Comparison of ENCODE assay signal across 8 mouse cellular contexts in the genomic region with DNA sequence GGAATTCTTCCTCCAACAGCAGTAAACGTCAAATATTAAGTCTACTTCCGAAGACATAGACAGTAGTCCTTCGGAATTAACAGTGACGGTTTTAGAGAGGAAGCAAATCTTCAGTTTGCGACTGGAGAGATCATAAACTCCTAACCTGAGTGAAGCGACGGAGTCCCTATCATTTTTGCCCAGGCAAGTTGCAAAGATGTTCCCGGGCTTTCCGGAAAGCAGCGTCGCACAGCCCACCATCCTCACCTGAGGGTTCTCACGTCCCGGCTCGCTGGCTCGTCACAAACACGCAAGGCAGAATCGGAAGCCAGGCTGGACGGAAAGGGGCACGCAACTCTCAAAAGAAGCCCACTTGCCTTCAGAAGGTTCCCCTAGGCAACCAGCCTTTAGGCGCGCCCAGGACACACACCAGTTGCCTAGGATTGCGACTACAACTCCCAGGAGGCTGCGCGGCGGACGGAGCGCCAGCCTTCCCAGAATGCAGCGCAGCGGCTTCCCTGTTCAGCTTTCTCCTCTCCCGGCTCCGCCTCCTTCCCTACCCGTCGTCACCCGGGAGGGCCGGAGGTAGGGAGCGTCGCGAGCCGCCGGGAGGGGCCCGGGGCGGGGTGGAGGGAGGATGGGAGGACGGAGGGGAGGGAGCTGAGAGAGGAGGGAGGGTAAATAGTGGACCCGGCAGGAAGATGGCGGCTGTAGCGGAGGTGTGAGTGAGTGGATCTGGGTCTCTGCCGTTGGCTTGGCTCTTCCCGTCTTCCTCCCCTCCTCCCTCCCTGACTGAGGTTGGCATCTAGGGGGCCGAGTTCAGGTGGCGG. TPM values are rescaled to one million over a fixed set of nuclear protein-coding genes. Genes with fewer than 3 reads are reported as not detected.
DNase-seq lines count a peak whose midpoint lies in the region; ATAC-seq and TF ChIP-seq lines count a peak whose summit lies in the region.

Gene Polk (minus strand): TSS at position 499 of the 809 bp plus-strand sequence.
Gene Col4a3bp (plus strand): TSS at position 538 of the 809 bp plus-strand sequence.

- H3K36me3 ChIP-seq in embryonic facial prominence, embryonic 13.5 days: no peaks in the 10 kb centered on the region
- no peaks in the 10 kb centered on the region for H3K36me3 ChIP-seq in kidney, adult 2 months (ENCODE audit: control insufficient read depth, insufficient read depth, low read length)
- H3K36me3 ChIP-seq in limb, embryonic 12.5 days: no peaks in the 10 kb centered on the region
- H3K36me3 ChIP-seq in midbrain, embryonic 15.5 days (replicated peaks): no peaks in the 10 kb centered on the region
- no peaks in the 10 kb centered on the region for H3K36me3 ChIP-seq in spleen, adult 2 months (ENCODE audit: control insufficient read depth, insufficient read depth, low read length)

- peak within 1 kb of the TSS; percentile 85 for H3K27ac ChIP-seq in embryonic facial prominence, embryonic 13.5 days
- peak within 1 kb of the TSS; percentile 89 for H3K27ac ChIP-seq in kidney, adult 2 months (ENCODE audit: insufficient read depth, low read depth, low read length)
- peak within 1 kb of the TSS; percentile 90 for H3K27ac ChIP-seq in limb, embryonic 12.5 days
- peak within 1 kb of the TSS; percentile 98 for H3K27ac ChIP-seq in midbrain, embryonic 15.5 days
- peak within 1 kb of the TSS; percentile 97 for H3K27ac ChIP-seq in spleen, adult 2 months (ENCODE audit: insufficient read depth, low read length)

- H3K9me3 ChIP-seq in embryonic facial prominence, embryonic 13.5 days: no peaks in the 10 kb centered on the region
- no peaks in the 10 kb centered on the region for H3K9me3 ChIP-seq in limb, embryonic 12.5 days
- H3K9me3 ChIP-seq in midbrain, embryonic 15.5 days: no peaks in the 10 kb centered on the region

- under 1% methylated on average over 41 of the region's 50 CpGs for WGBS in embryonic facial prominence, embryonic 13.5 days
- WGBS in kidney, adult 2 months: under 1% methylated on average over 50 of the region's 50 CpGs
- WGBS in limb, embryonic 12.5 days: under 1% methylated on average over 50 of the region's 50 CpGs
- under 1% methylated on average over 36 of the region's 50 CpGs for WGBS in midbrain, embryonic 15.5 days
- under 1% methylated on average over 49 of the region's 50 CpGs for WGBS in spleen, adult 2 months

- TF ChIP-seq CTCF in kidney, adult 2 months (conservative IDR thresholded peaks at IDR 0.05; ENCODE audit: insufficient read depth, insufficient read length, low read depth, low read length): no peak
- TF ChIP-seq CTCF in spleen, adult 2 months (IDR thresholded peaks at IDR 0.05; ENCODE audit: extremely low read depth, insufficient read depth, insufficient read length, insufficient replicate concordance): no peak

- peak within 1 kb of the TSS; percentile 97 for H3K4me3 ChIP-seq in embryonic facial prominence, embryonic 13.5 days
- H3K4me3 ChIP-seq in kidney, adult 2 months (ENCODE audit: insufficient read depth, low read depth, low read length): peak within 1 kb of the TSS; percentile 88
- H3K4me3 ChIP-seq in limb, embryonic 12.5 days (replicated peaks): peak within 1 kb of the TSS; percentile 97
- H3K4me3 ChIP-seq in midbrain, embryonic 15.5 days: peak within 1 kb of the TSS; percentile 88
- H3K4me3 ChIP-seq in spleen, adult 2 months (ENCODE audit: extremely low read depth, insufficient read depth, insufficient read length): peak within 1 kb of the TSS; percentile 98

- TF ChIP-seq POLR2A in kidney, adult 2 months (IDR thresholded peaks at IDR 0.05; ENCODE audit: low read depth, low read length): peak; percentile 97
- peak; percentile 93 for TF ChIP-seq POLR2A in spleen, adult 2 months (IDR thresholded peaks at IDR 0.05; ENCODE audit: low read depth, low read length)

- peak; percentile 99 for ATAC-seq in embryonic facial prominence, embryonic 13.5 days (ENCODE audit: insufficient number of reproducible peaks, insufficient read depth, low FRiP score, low TSS enrichment, low read depth)
- peak; percentile 99 for ATAC-seq in limb, embryonic 12.5 days (ENCODE audit: insufficient number of reproducible peaks, insufficient read depth, low FRiP score, low TSS enrichment, low read depth)
- ATAC-seq in midbrain, embryonic 15.5 days (replicated peaks): peak; percentile 99

- peak within 1 kb of the TSS; percentile 97 for H3K9ac ChIP-seq in embryonic facial prominence, embryonic 13.5 days
- peak within 1 kb of the TSS; percentile 91 for H3K9ac ChIP-seq in limb, embryonic 12.5 days (replicated peaks)
- peak within 1 kb of the TSS; percentile 93 for H3K9ac ChIP-seq in midbrain, embryonic 15.5 days

- peak; percentile 97 for DNase-seq in 3134 (ENCODE audit: extremely low read depth, insufficient read length, low spot score)
- DNase-seq in adrenal gland, postnatal 36 days: peak; percentile 98 to 99
- peak; percentile 98 for DNase-seq in heart, adult 18-20 months
- peak; percentile 98 for DNase-seq in kidney, adult 2 months
- DNase-seq in spleen, adult 2 months (ENCODE audit: low read depth in 1 of 2, low spot score in 2 of 2): peak; percentile 91 to 96

- H3K4me1 ChIP-seq in embryonic facial prominence, embryonic 13.5 days: peaks cover 4% of the 10 kb centered on the region; the same call in 1 of the 2 replicates
- peaks cover 3% of the 10 kb centered on the region; the same call in 1 of the 2 replicates for H3K4me1 ChIP-seq in kidney, adult 2 months (ENCODE audit: control insufficient read depth, insufficient read depth, low read length)
- H3K4me1 ChIP-seq in limb, embryonic 12.5 days (replicated peaks): peaks cover 3% of the 10 kb centered on the region; the same call in 1 of the 2 replicates
- peaks cover 15% of the 10 kb centered on the region for H3K4me1 ChIP-seq in midbrain, embryonic 15.5 days
- peaks cover 5% of the 10 kb centered on the region; the same call in 1 of the 2 replicates for H3K4me1 ChIP-seq in spleen, adult 2 months (ENCODE audit: control insufficient read depth, insufficient read depth, insufficient read length)

- H3K4me2 ChIP-seq in embryonic facial prominence, embryonic 13.5 days: peak within 1 kb of the TSS; percentile 84
- H3K4me2 ChIP-seq in limb, embryonic 12.5 days: peak within 1 kb of the TSS; percentile 79
- peak within 1 kb of the TSS; percentile 76 for H3K4me2 ChIP-seq in midbrain, embryonic 15.5 days

- no peaks in the 10 kb centered on the region for H3K27me3 ChIP-seq in embryonic facial prominence, embryonic 13.5 days
- H3K27me3 ChIP-seq in kidney, adult 2 months (replicated peaks; ENCODE audit: control insufficient read depth, insufficient read depth, low read length): no peaks in the 10 kb centered on the region
- no peaks in the 10 kb centered on the region for H3K27me3 ChIP-seq in limb, embryonic 12.5 days
- no peaks in the 10 kb centered on the region for H3K27me3 ChIP-seq in midbrain, embryonic 15.5 days (replicated peaks)
- H3K27me3 ChIP-seq in spleen, adult 2 months (ENCODE audit: control insufficient read depth, insufficient read depth, low read length): no peaks in the 10 kb centered on the region

RNA-seq across cellular contexts. Expression of gene Polk, which starts in this region (rescaled TPM):
- 10 to 100 TPM; 32.8 to 38.8 TPM for total RNA-seq in adrenal gland, postnatal 36 days (2021)
- polyA plus RNA-seq in embryonic facial prominence, embryonic 13.5 days (2015; fragmentation: Nextera tagmentation; extraction: Ambion mirVana): 12.0 and 14.5 TPM in 2 replicates
- total RNA-seq in heart, adult 18-20 months (2021): 1 to 10 TPM; 3.8 to 4.9 TPM
- polyA plus RNA-seq in kidney, adult 2 months (2012; rRNA removed): 1.7 and 1.9 TPM in 2 replicates
- 9.8 and 11.4 TPM in 2 replicates for polyA plus RNA-seq in limb, embryonic 12.5 days (2016; fragmentation: Nextera tagmentation; extraction: Ambion mirVana)
- polyA plus RNA-seq in midbrain, embryonic 15.5 days (2015; fragmentation: Nextera tagmentation; extraction: Ambion mirVana): 7.0 and 7.6 TPM in 2 replicates
- 0.97 and 1.0 TPM in 2 replicates for polyA plus RNA-seq in spleen, adult 2 months (2012; rRNA removed)

RNA-seq across cellular contexts. Expression of gene Col4a3bp, which starts in this region (rescaled TPM):
- 100 to 1,000 TPM in 1 of 2 experiments, 10 to 100 TPM in 1; 84.4 to 113 TPM for total RNA-seq in adrenal gland, postnatal 36 days (2021)
- polyA plus RNA-seq in embryonic facial prominence, embryonic 13.5 days (2015; fragmentation: Nextera tagmentation; extraction: Ambion mirVana): 12.5 and 14.0 TPM in 2 replicates
- total RNA-seq in heart, adult 18-20 months (2021): 10 to 100 TPM; 37.3 to 39.6 TPM
- polyA plus RNA-seq in kidney, adult 2 months (2012; rRNA removed): 13.1 and 13.6 TPM in 2 replicates
- polyA plus RNA-seq in limb, embryonic 12.5 days (2016; fragmentation: Nextera tagmentation; extraction: Ambion mirVana): 9.1 and 9.8 TPM in 2 replicates
- polyA plus RNA-seq in midbrain, embryonic 15.5 days (2015; fragmentation: Nextera tagmentation; extraction: Ambion mirVana): 7.7 and 9.2 TPM in 2 replicates
- 9.5 and 12.4 TPM in 2 replicates for polyA plus RNA-seq in spleen, adult 2 months (2012; rRNA removed)

Comparison
In these comparisons a context has a peak if more than half of its experiments do, and no peak if none do; other contexts are left out.
1. Peak in every context shown above with its lines: DNase-seq, ATAC-seq, H3K4me3 ChIP-seq and H3K27ac ChIP-seq.
2. RNA of gene Polk (total RNA-seq): 32.8 to 38.8 TPM in adrenal gland, postnatal 36 days; 3.8 to 4.9 TPM in heart, adult 18-20 months; every median in the first group is over 4 times any median in the second.